Mouse (Mus musculus): ENCODE measurements at regions not wholly inside any gene's neighbourhood (a gene's known extent, or its start where the extent isn't known, plus 50 kb on each side); places are given as distances from the start of the nearest gene placed in this dataset.

DNA sequence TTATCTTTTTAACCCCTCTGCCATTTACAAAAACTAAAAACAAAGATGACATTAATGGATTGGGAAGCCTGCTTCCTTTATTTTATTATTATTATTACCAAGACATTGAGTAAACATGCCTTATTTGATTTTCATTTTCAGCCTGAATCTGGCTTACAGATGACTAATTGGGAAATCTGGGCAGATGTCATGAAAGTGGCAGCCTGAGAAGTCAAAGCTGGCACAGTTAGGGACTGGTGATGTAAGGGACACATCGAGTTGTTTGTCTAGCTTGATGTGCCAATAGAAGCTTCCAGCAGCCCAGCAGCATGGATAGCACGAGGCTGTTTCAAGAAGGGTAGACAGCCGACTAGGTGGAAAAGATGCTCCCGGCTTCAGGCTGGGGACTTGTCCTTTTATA, 197.2 kb upstream of the 1810046K07Rik start:
- WGBS, result 61% methylated on average over 4 of the region's 4 CpGs
- H3K27ac ChIP-seq (replicated peaks), result no peak overlapping the region
- DNase-seq (ENCODE audit: low spot score) (no peak), ATAC-seq (ENCODE audit: low FRiP score, low TSS enrichment) (no peak)
- TF ChIP-seq CTCF (IDR thresholded peaks at IDR 0.05; ENCODE audit: low read depth), result no peak
- no peak overlapping the region for H3K9ac ChIP-seq (ENCODE audit: low read length)
- no peak overlapping the region for H3K4me2 ChIP-seq (replicated peaks; ENCODE audit: low read depth)
- H3K9me3 ChIP-seq (ENCODE audit: control insufficient read depth, low read length), result no peaks in the 10 kb centered on the region
- no peak overlapping the region for H3K4me3 ChIP-seq (ENCODE audit: low read depth, low read length)
- H3K36me3 ChIP-seq (ENCODE audit: control insufficient read depth, insufficient read depth, low read length), result no peaks in the 10 kb centered on the region
- H3K27me3 ChIP-seq (ENCODE audit: control insufficient read depth, insufficient read depth, low read length), result no peaks in the 10 kb centered on the region
- H3K4me1 ChIP-seq (replicated peaks; ENCODE audit: control insufficient read depth, insufficient read depth), result no peaks in the 10 kb centered on the region

DNA sequence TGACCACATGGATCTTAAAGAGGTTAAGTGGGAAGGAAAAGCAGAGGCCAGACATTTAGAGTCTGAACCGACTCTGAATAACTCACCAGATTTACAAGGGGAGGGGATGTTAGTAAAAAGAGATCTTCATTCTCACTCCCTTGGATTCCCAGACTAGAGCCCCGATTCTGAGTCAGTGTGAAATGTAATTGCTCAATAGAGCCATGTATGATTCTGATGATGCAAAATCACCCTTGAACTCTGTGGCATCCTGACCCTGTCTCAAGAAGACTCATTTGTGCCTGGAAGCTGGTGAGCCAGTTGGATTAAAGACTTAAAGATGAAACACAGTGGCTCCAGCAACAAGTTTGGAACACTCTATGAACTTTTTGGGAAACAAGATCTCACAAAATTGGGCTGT, 210.2 kb upstream of the 1810046K07Rik start:
- Histone ChIP-seq H3K4me1 (replicated peaks; ENCODE audit: control insufficient read depth, insufficient read depth) (no peaks in the 10 kb centered on the region), H3K4me2 (replicated peaks; ENCODE audit: low read depth) (no peak overlapping the region), H3K36me3 (ENCODE audit: control insufficient read depth, insufficient read depth, low read length) (no peaks in the 10 kb centered on the region), H3K9me3 (ENCODE audit: control insufficient read depth, low read length) (no peaks in the 10 kb centered on the region), H3K27ac (replicated peaks) (no peak overlapping the region), H3K27me3 (ENCODE audit: control insufficient read depth, insufficient read depth, low read length) (no peaks in the 10 kb centered on the region), H3K9ac (ENCODE audit: low read length) (no peak overlapping the region), H3K4me3 (ENCODE audit: low read depth, low read length) (no peak overlapping the region)
- TF ChIP-seq CTCF (IDR thresholded peaks at IDR 0.05; ENCODE audit: low read depth) (no peak), EP300 (optimal IDR thresholded peaks at IDR 0.05) (no peak)
- WGBS, result 47% methylated on average over 2 of the region's 2 CpGs
- ATAC-seq (ENCODE audit: low FRiP score, low TSS enrichment), result no peak
- no peak for DNase-seq (ENCODE audit: low spot score)

DNA sequence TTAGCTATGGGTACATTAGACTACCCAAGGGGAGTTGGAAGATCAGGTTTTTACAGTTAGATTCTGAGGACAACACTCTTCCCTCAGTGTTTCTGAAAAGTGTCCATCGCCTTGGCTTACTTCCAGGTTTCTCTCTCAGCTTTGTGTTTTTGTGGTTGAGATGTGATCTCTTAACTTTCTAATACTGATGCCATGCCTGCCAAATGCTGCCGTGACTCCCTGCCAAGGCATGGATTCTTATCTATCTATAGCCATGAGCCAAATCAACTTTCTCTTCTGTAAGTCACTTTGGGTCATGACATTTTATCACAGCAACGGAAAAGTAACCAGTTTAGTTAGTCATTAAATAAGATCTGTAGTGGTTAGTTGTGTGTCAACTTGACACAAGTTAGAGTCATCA, 213.2 kb upstream of the 1810046K07Rik start:
- no peaks in the 10 kb centered on the region for H3K27me3 ChIP-seq (ENCODE audit: control insufficient read depth, insufficient read depth, low read length)
- no peaks in the 10 kb centered on the region for H3K9me3 ChIP-seq (ENCODE audit: control insufficient read depth, low read length)
- no peaks in the 10 kb centered on the region for H3K4me1 ChIP-seq (replicated peaks; ENCODE audit: control insufficient read depth, insufficient read depth)
- 76% methylated on average over 3 of the region's 3 CpGs for WGBS
- TF ChIP-seq EP300 (optimal IDR thresholded peaks at IDR 0.05) (no peak), CTCF (IDR thresholded peaks at IDR 0.05; ENCODE audit: low read depth) (no peak)
- ATAC-seq (ENCODE audit: low FRiP score, low TSS enrichment) (no peak), DNase-seq (ENCODE audit: low spot score) (no peak)
- H3K27ac ChIP-seq (replicated peaks), result no peak overlapping the region
- H3K36me3 ChIP-seq (ENCODE audit: control insufficient read depth, insufficient read depth, low read length), result no peaks in the 10 kb centered on the region
- H3K4me3 ChIP-seq (ENCODE audit: low read depth, low read length), result no peak overlapping the region
- no peak overlapping the region for H3K9ac ChIP-seq (ENCODE audit: low read length)
- no peak overlapping the region for H3K4me2 ChIP-seq (replicated peaks; ENCODE audit: low read depth)

DNA sequence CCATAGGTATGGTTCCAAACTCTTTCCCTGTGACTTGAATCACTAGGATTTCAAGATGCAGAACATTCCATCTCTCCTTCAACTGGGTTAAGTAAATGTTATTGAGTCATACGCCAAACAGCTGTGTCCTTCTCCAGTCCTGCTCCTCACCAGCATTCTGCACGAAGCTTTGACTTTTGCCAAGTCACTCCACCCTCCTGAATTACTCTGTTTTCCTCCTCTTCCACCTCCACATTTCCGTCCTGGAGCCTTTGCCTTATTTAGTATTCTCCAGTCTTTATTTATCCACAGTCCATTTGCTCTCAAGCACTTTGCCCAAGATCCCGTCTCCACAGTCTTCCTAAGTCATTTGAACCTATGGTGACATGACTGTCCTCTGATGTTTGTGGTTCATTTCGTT, 193.1 kb upstream of the Arhgap20 start:
- H3K27me3 ChIP-seq (ENCODE audit: control insufficient read depth, insufficient read depth, low read length), result no peaks in the 10 kb centered on the region
- ATAC-seq (ENCODE audit: low FRiP score, low TSS enrichment) (no peak), DNase-seq (ENCODE audit: low spot score) (no peak)
- no peaks in the 10 kb centered on the region for H3K9me3 ChIP-seq (ENCODE audit: control insufficient read depth, low read length)
- WGBS, result 61% methylated on average over 5 of the region's 5 CpGs
- no peak overlapping the region for H3K9ac ChIP-seq (ENCODE audit: low read length)
- H3K36me3 ChIP-seq (ENCODE audit: control insufficient read depth, insufficient read depth, low read length), result no peaks in the 10 kb centered on the region
- no peaks in the 10 kb centered on the region for H3K4me1 ChIP-seq (replicated peaks; ENCODE audit: control insufficient read depth, insufficient read depth)
- no peak overlapping the region for H3K4me3 ChIP-seq (ENCODE audit: low read depth, low read length)
- H3K4me2 ChIP-seq (replicated peaks; ENCODE audit: low read depth), result no peak overlapping the region
- H3K27ac ChIP-seq (replicated peaks), result no peak overlapping the region
- TF ChIP-seq CTCF (IDR thresholded peaks at IDR 0.05; ENCODE audit: low read depth) (no peak), EP300 (optimal IDR thresholded peaks at IDR 0.05) (no peak)

DNA sequence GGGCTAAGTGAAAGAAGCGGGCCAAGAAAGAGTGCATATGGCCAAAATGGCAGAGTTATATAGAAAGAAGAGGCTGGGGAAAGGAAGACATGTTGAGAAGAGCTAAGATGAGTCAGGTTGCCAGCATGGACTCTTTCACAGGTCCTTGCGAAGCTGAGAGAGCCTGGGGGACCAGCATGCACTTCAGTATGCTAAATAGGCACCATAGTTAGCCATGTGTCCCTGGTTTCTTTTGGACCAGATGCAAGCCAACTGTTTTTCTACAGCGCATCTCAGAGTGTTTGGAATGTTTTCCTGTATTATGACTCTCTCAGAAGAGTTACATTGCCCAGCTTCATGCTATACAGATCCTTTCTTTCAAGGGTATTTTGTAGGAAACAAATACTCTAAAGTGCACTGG, 183.5 kb upstream of the Arhgap20 start:
- ATAC-seq (ENCODE audit: low FRiP score, low TSS enrichment) (no peak), DNase-seq (ENCODE audit: low spot score) (no peak)
- H3K27me3 ChIP-seq (ENCODE audit: control insufficient read depth, insufficient read depth, low read length), result no peaks in the 10 kb centered on the region
- no peak overlapping the region for H3K9ac ChIP-seq (ENCODE audit: low read length)
- TF ChIP-seq CTCF (IDR thresholded peaks at IDR 0.05; ENCODE audit: low read depth) (no peak), EP300 (optimal IDR thresholded peaks at IDR 0.05) (no peak)
- H3K4me1 ChIP-seq (replicated peaks; ENCODE audit: control insufficient read depth, insufficient read depth), result no peaks in the 10 kb centered on the region
- 84% methylated on average over 3 of the region's 3 CpGs for WGBS
- H3K4me2 ChIP-seq (replicated peaks; ENCODE audit: low read depth), result no peak overlapping the region
- no peaks in the 10 kb centered on the region for H3K9me3 ChIP-seq (ENCODE audit: control insufficient read depth, low read length)
- no peak overlapping the region for H3K4me3 ChIP-seq (ENCODE audit: low read depth, low read length)
- H3K27ac ChIP-seq (replicated peaks), result no peak overlapping the region
- no peaks in the 10 kb centered on the region for H3K36me3 ChIP-seq (ENCODE audit: control insufficient read depth, insufficient read depth, low read length)

DNA sequence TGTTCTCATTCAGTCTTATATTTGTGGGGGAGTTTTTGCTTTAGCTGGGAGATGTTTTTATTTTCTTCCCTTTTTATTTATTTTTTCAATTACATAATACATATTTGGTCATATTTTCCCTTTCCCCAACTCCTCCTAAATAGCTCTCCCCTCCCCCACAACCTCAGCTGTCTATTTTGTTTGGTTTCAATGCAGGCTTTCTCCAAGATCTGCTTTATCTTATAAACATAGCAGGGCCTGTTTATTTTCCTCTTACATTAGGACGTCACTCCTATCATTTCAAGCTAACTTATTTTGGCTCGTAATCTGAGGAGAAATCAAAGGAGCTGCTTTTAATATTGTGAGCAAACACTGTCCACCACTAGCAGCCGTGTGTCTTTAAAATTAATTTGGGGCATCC, 171.4 kb upstream of the Arhgap20 start:
- no peaks in the 10 kb centered on the region for H3K36me3 ChIP-seq (ENCODE audit: control insufficient read depth, insufficient read depth, low read length)
- no peak for DNase-seq (ENCODE audit: low spot score)
- H3K27ac ChIP-seq (replicated peaks), result no peak overlapping the region
- no peaks in the 10 kb centered on the region for H3K4me1 ChIP-seq (replicated peaks; ENCODE audit: control insufficient read depth, insufficient read depth)
- WGBS, result 22% methylated on average over 3 of the region's 3 CpGs
- H3K9me3 ChIP-seq (ENCODE audit: control insufficient read depth, low read length), result no peaks in the 10 kb centered on the region
- no peak overlapping the region for H3K4me3 ChIP-seq (ENCODE audit: low read depth, low read length)
- TF ChIP-seq CTCF (IDR thresholded peaks at IDR 0.05; ENCODE audit: low read depth) (no peak), EP300 (optimal IDR thresholded peaks at IDR 0.05) (no peak)
- no peak overlapping the region for H3K4me2 ChIP-seq (replicated peaks; ENCODE audit: low read depth)
- ATAC-seq (ENCODE audit: low FRiP score, low TSS enrichment), result no peak
- no peaks in the 10 kb centered on the region for H3K27me3 ChIP-seq (ENCODE audit: control insufficient read depth, insufficient read depth, low read length)
- no peak overlapping the region for H3K9ac ChIP-seq (ENCODE audit: low read length)

All from stomach, postnatal 0 days (tissue).